Mouse (Mus musculus) MEL (cell line): ENCODE results near the gene Syce2. TPM values are rescaled to one million over a fixed set of nuclear protein-coding genes. Genes with fewer than 3 reads are reported as not detected.

Experiments
- DNase-seq: peaks from one replicate; pipeline ENCODE4 v3.0.0; 2011; ENCODE audit warnings: low read depth, low spot score
- H3K27ac ChIP-seq: 2 replicates; pipeline ENCODE4 v1.5.1; 2012; ENCODE audit warnings: low read depth, mild to moderate bottlenecking, control low read depth, low read length, moderate library complexity; ENCODE audit not compliant: control insufficient read depth
- H3K27me3 ChIP-seq, 2 experiments: fragments of 150-350 bp in 1 of 2; sonication (generic) in 1 of 2; 2 replicates each; pipeline ENCODE4 v1.6.1; 2012; ENCODE audit warnings: low read length in 2 of 2, mild to moderate bottlenecking in 2 of 2, improper control_type of control experiment in 1 of 2, moderate library complexity in 1 of 2; ENCODE audit not compliant: insufficient read depth in 2 of 2, control insufficient read depth in 1 of 2
- H3K36me3 ChIP-seq, 2 experiments: 2 replicates each; pipeline ENCODE4 v1.6.1; 2012 to 2014; ENCODE audit warnings: low read length in 2 of 2, improper control_type of control experiment in 1 of 2, inconsistent platforms in 1 of 2, mild to moderate bottlenecking in 1 of 2; ENCODE audit not compliant: insufficient read depth in 2 of 2, control insufficient read depth in 1 of 2
- H3K4me1 ChIP-seq, 2 experiments: fragments of 150-350 bp in 1 of 2; sonication (generic) in 1 of 2; 2 replicates each; pipeline ENCODE4 v1.6.1; 2012; ENCODE audit warnings: low read length in 2 of 2, improper control_type of control experiment in 1 of 2, mild to moderate bottlenecking in 1 of 2; ENCODE audit not compliant: insufficient read depth in 2 of 2, control insufficient read depth in 1 of 2
- H3K4me3 ChIP-seq, 2 experiments: fragments of 150-350 bp in 1 of 2; sonication (generic) in 1 of 2; 2 replicates each; pipeline ENCODE4 v1.5.1; 2012; ENCODE audit warnings: low read depth in 2 of 2, low read length in 2 of 2, mild to moderate bottlenecking in 2 of 2, moderate library complexity in 2 of 2, control low read depth in 1 of 2, improper control_type of control experiment in 1 of 2; ENCODE audit not compliant: control insufficient read depth in 1 of 2, insufficient read depth in 1 of 2
- H3K79me2 ChIP-seq: 2 replicates; pipeline ENCODE4 v1.6.1; 2012; ENCODE audit warnings: mild to moderate bottlenecking, low read length, moderate library complexity; ENCODE audit not compliant: control insufficient read depth, poor library complexity, insufficient read depth
- H3K9ac ChIP-seq: 2 replicates; pipeline ENCODE4 v1.6.1; 2012; ENCODE audit warnings: low read depth, mild to moderate bottlenecking, control low read depth, low read length, moderate library complexity; ENCODE audit not compliant: control insufficient read depth, poor library complexity, severe bottlenecking
- H3K9me3 ChIP-seq: fragments of 150-350 bp; sonication (generic); replicated peaks from 2 replicates; pipeline ENCODE4 v1.6.1; 2012; ENCODE audit warnings: mild to moderate bottlenecking, low read length, improper control_type of control experiment, moderate library complexity; ENCODE audit not compliant: insufficient read depth
- CHD1 ChIP-seq: IDR thresholded peaks from 2 replicates; pipeline ENCODE4 v1.6.1; 2012; ENCODE audit warnings: low read depth, mild to moderate bottlenecking, inconsistent platforms, low read length, improper control_type of control experiment
- CHD2 ChIP-seq: IDR thresholded peaks from 2 replicates; pipeline ENCODE4 v1.6.1; 2011; ENCODE audit warnings: low read length, improper control_type of control experiment
- CTCF ChIP-seq, 3 experiments: IDR thresholded peaks in 2 of 3; conservative IDR thresholded peaks in 1 of 3; 2 replicates each; pipeline ENCODE4 v1.5.1; 2011 to 2012; ENCODE audit warnings: low read length in 3 of 3, low read depth in 2 of 3, mild to moderate bottlenecking in 2 of 3, improper control_type of control experiment in 1 of 3, inconsistent platforms in 1 of 3, mixed read lengths in 1 of 3, moderate library complexity in 1 of 3; ENCODE audit not compliant: control insufficient read depth in 1 of 3, insufficient read depth in 1 of 3, poor library complexity in 1 of 3, severe bottlenecking in 1 of 3
- E2F4 ChIP-seq: IDR thresholded peaks from 2 replicates; pipeline ENCODE4 v1.6.1; 2011; ENCODE audit warnings: low read depth, low read length, improper control_type of control experiment, borderline replicate concordance
- ELF1 ChIP-seq: IDR thresholded peaks from 2 replicates; pipeline ENCODE4 v1.6.1; 2014; ENCODE audit warnings: low read depth, mild to moderate bottlenecking, inconsistent platforms, low read length, improper control_type of control experiment, moderate library complexity
- EP300 ChIP-seq, 2 experiments: IDR thresholded peaks; 2 replicates each; pipeline ENCODE4 v1.6.1; 2011; ENCODE audit warnings: improper control_type of control experiment in 2 of 2, low read length in 2 of 2, low read depth in 1 of 2, mild to moderate bottlenecking in 1 of 2
- ETS1 ChIP-seq: IDR thresholded peaks from 2 replicates; pipeline ENCODE4 v1.6.1; 2012; ENCODE audit warnings: low read depth, mild to moderate bottlenecking, inconsistent platforms, low read length, improper control_type of control experiment, moderate library complexity
- GABPA ChIP-seq: IDR thresholded peaks from 2 replicates; pipeline ENCODE4 v1.6.1; 2012; ENCODE audit warnings: low read depth, mild to moderate bottlenecking, inconsistent platforms, low read length, improper control_type of control experiment, moderate library complexity
- GATA1 ChIP-seq: IDR thresholded peaks from 2 replicates; pipeline ENCODE4 v1.6.1; 2011; ENCODE audit warnings: low read depth, low read length, improper control_type of control experiment
- JUND ChIP-seq: IDR thresholded peaks from 2 replicates; pipeline ENCODE4 v1.6.1; 2011; ENCODE audit warnings: low read depth, mild to moderate bottlenecking, improper control_type of control experiment, low read length
- KAT2A ChIP-seq: conservative IDR thresholded peaks from 2 replicates; pipeline ENCODE4 v1.6.1; 2012; ENCODE audit warnings: low read depth, low read length, improper control_type of control experiment, inconsistent platforms
- MAFK ChIP-seq: IDR thresholded peaks from 2 replicates; pipeline ENCODE4 v1.6.1; 2011; ENCODE audit warnings: low read depth, mild to moderate bottlenecking, low read length, improper control_type of control experiment, borderline replicate concordance
- MAZ ChIP-seq: IDR thresholded peaks from 2 replicates; pipeline ENCODE4 v1.6.1; 2012; ENCODE audit warnings: low read depth, mild to moderate bottlenecking, inconsistent platforms, low read length, improper control_type of control experiment
- MEF2A ChIP-seq: IDR thresholded peaks from 2 replicates; pipeline ENCODE4 v1.6.1; 2014; ENCODE audit warnings: low read depth, mild to moderate bottlenecking, inconsistent platforms, low read length, improper control_type of control experiment; ENCODE audit not compliant: poor library complexity, insufficient replicate concordance, severe bottlenecking; ENCODE audit errors: extremely low read depth
- MYB ChIP-seq: IDR thresholded peaks from 2 replicates; pipeline ENCODE4 v1.6.1; 2011; ENCODE audit warnings: mild to moderate bottlenecking, low read depth, low read length, improper control_type of control experiment
- NELFE ChIP-seq: IDR thresholded peaks from 2 replicates; pipeline ENCODE4 v1.6.1; 2011; ENCODE audit warnings: low read depth, low read length, improper control_type of control experiment
- POLR2A ChIP-seq, 2 experiments: IDR thresholded peaks; 2 replicates each; pipeline ENCODE4 v1.6.1; 2011 to 2012; ENCODE audit warnings: low read length in 2 of 2, mild to moderate bottlenecking in 2 of 2, control low read depth in 1 of 2, improper control_type of control experiment in 1 of 2, low read depth in 1 of 2, moderate library complexity in 1 of 2; ENCODE audit not compliant: control insufficient read depth in 1 of 2, insufficient read depth in 1 of 2, poor library complexity in 1 of 2
- POLR2AphosphoS2 ChIP-seq: IDR thresholded peaks from 2 replicates; pipeline ENCODE4 v1.6.1; 2011; ENCODE audit warnings: low read length, improper control_type of control experiment
- RAD21 ChIP-seq: IDR thresholded peaks from 2 replicates; pipeline ENCODE4 v1.6.1; 2011; ENCODE audit warnings: mild to moderate bottlenecking, low read depth, low read length, improper control_type of control experiment
- SIN3A ChIP-seq: IDR thresholded peaks from 2 replicates; pipeline ENCODE4 v1.6.1; 2012; ENCODE audit warnings: low read length, improper control_type of control experiment, inconsistent platforms
- SMC3 ChIP-seq: IDR thresholded peaks from 2 replicates; pipeline ENCODE4 v1.6.1; 2011; ENCODE audit warnings: low read depth, low read length, improper control_type of control experiment
- TAL1 ChIP-seq: IDR thresholded peaks from 2 replicates; pipeline ENCODE4 v1.6.1; 2012; ENCODE audit warnings: mild to moderate bottlenecking, inconsistent platforms, low read length, moderate library complexity, mixed read lengths
- TBP ChIP-seq: IDR thresholded peaks from 2 replicates; pipeline ENCODE4 v1.8.0; 2011; ENCODE audit warnings: low read depth, low read length, improper control_type of control experiment
- TCF12 ChIP-seq: IDR thresholded peaks from 2 replicates; pipeline ENCODE4 v1.6.1; 2014; ENCODE audit warnings: low read depth, mild to moderate bottlenecking, inconsistent platforms, low read length, improper control_type of control experiment, moderate library complexity
- UBTF ChIP-seq: IDR thresholded peaks from 2 replicates; pipeline ENCODE4 v1.6.1; 2012; ENCODE audit warnings: low read depth, mild to moderate bottlenecking, inconsistent platforms, low read length, improper control_type of control experiment, moderate library complexity, borderline replicate concordance; ENCODE audit not compliant: insufficient read depth
- ZKSCAN1 ChIP-seq: IDR thresholded peaks from 2 replicates; pipeline ENCODE4 v1.6.1; 2012; ENCODE audit warnings: low read depth, mild to moderate bottlenecking, inconsistent platforms, low read length, improper control_type of control experiment, moderate library complexity
- ZMIZ1 ChIP-seq: IDR thresholded peaks from 2 replicates; pipeline ENCODE4 v1.6.1; 2012; ENCODE audit warnings: low read depth, mild to moderate bottlenecking, inconsistent platforms, low read length, improper control_type of control experiment, moderate library complexity
- ZNF384 ChIP-seq: IDR thresholded peaks from 2 replicates; pipeline ENCODE4 v1.6.1; 2012; ENCODE audit warnings: low read depth, mild to moderate bottlenecking, inconsistent platforms, low read length, improper control_type of control experiment
- polyA plus RNA-seq, 2 experiments: library from polyadenylated mRNA; stranded (reverse) in 1 of 2; unstranded in 1 of 2; fragments of >175 nt in 1 of 2; fragments of >200 nt in 1 of 2; gene quantifications; 2 replicates each; pipeline versions ENCODE4 v1.2.1 to v1.2.4; 2012; ENCODE audit warnings: low replicate concordance in 2 of 2, low read depth in 1 of 2; ENCODE audit not compliant: insufficient read length in 2 of 2, insufficient read depth in 1 of 2, missing spikeins in 1 of 2
- total RNA-seq: library from RNA; depleted of rRNA; stranded (reverse); fragments of 300-350 nt; gene quantifications from 2 replicates; pipeline ENCODE4 v1.2.3, GENCODE M21; 2012

Syce2 gene
- total and polyA plus RNA-seq, 3 experiments, result 75.5 to 115 TPM; not detected in 1

GRCm38 (mm10) chr8:84893709-84894134 is 21.8 kb downstream of the Syce2 start, which contains the start of gene Gcdh (continued):
- no peak for TF ChIP-seq GATA1
- TF ChIP-seq JUND, result no peak
- TF ChIP-seq ZKSCAN1, result no peak

- Histone ChIP-seq H3K4me1 (peaks cover 21 to 39% of the 10 kb centered on the region in 2 experiments), H3K4me3 (peak overlapping the region in 1 of 2 experiments; percentile 25; a peak in 1 of 4 replicates)
Measured at GRCm38 (mm10) chr8:84895963-84896362, 24.1 kb downstream of the Syce2 start.

GRCm38 (mm10) chr8:84901071-84901470 is 29.2 kb downstream of the Syce2 start:
- Histone ChIP-seq H3K4me1 (peaks cover 11 to 34% of the 10 kb centered on the region in 2 experiments), H3K4me3 (peak overlapping the region; percentile 27 to 48), H3K9me3 (no peaks in the 10 kb centered on the region), H3K9ac (peak overlapping the region; percentile 71), H3K79me2 (peaks cover 27% of the 10 kb centered on the region), H3K27me3 (no peaks in the 10 kb centered on the region), H3K27ac (peak overlapping the region; percentile 97), H3K36me3 (peaks cover 9 to 23% of the 10 kb centered on the region in 2 experiments; a peak in 3 of 4 replicates)
- DNase-seq, result peak; percentile 94
- TF ChIP-seq MAZ (peak; percentile 94), GABPA (no peak), EP300 (IDR thresholded peaks at IDR 0.05; ENCODE audit: low read depth in 1 of 2, low read length in 2 of 2) (peak; percentile 97 to 99), MYB (peak; percentile 86), ETS1 (peak; percentile 93), TCF12 (peak; percentile 99), CTCF (IDR thresholded peaks at IDR 0.05 in 2 of 3, conservative IDR thresholded peaks at IDR 0.05 in 1 of 3; ENCODE audit: control insufficient read depth in 1 of 3, insufficient read depth in 1 of 3, low read depth in 2 of 3, low read length in 3 of 3, poor library complexity in 1 of 3, severe bottlenecking in 1 of 3) (no peak), RAD21 (no peak), NELFE (peak; percentile 65), JUND (no peak), UBTF (0 out of 2 replicates have a peak, but pooled peaks have one; percentile 26), ZMIZ1 (peak; percentile 79), CHD2 (peak; percentile 32; the same call in 1 of the 2 replicates), ZNF384 (peak; percentile 79), GATA1 (peak; percentile 96), MEF2A (no peak), SMC3 (0 out of 2 replicates have a peak, but pooled peaks have one; percentile 2), TBP (peak; percentile 48; the same call in 1 of the 2 replicates), TAL1 (peak; percentile 98), KAT2A (no peak), MAFK (peak; percentile 57; the same call in 1 of the 2 replicates), ELF1 (peak; percentile 53; the same call in 1 of the 2 replicates), POLR2A (IDR thresholded peaks at IDR 0.05; ENCODE audit: control insufficient read depth in 1 of 2, insufficient read depth in 1 of 2, low read depth in 1 of 2, low read length in 2 of 2, poor library complexity in 1 of 2) (peak in 1 of 2 experiments; percentile 53; a peak in 1 of 4 replicates)

More at GRCm38 (mm10) chr8:84895963-84896362, 24.1 kb downstream of the Syce2 start:
- peaks cover 0 to 25% of the 10 kb centered on the region in 2 experiments; a peak in 2 of 4 replicates for H3K36me3 ChIP-seq
- H3K27ac ChIP-seq, result peak overlapping the region; percentile 21
- DNase-seq, result peak; percentile 73
- no peaks in the 10 kb centered on the region for H3K9me3 ChIP-seq
- H3K27me3 ChIP-seq, result no peaks in the 10 kb centered on the region
- H3K79me2 ChIP-seq, result peaks cover 4% of the 10 kb centered on the region; the same call in 1 of the 2 replicates
- no peak overlapping the region for H3K9ac ChIP-seq
- TF ChIP-seq E2F4, result no peak
- TF ChIP-seq CTCF (IDR thresholded peaks at IDR 0.05 in 2 of 3, conservative IDR thresholded peaks at IDR 0.05 in 1 of 3; ENCODE audit: control insufficient read depth in 1 of 3, insufficient read depth in 1 of 3, low read depth in 2 of 3, low read length in 3 of 3, poor library complexity in 1 of 3, severe bottlenecking in 1 of 3), result no peak
- peak in 1 of 2 experiments; percentile 14; a peak in 2 of 4 replicates for TF ChIP-seq EP300 (IDR thresholded peaks at IDR 0.05; ENCODE audit: low read depth in 1 of 2, low read length in 2 of 2)
- no peak for TF ChIP-seq GATA1
- no peak for TF ChIP-seq ZNF384
- TF ChIP-seq ETS1, result peak; percentile 46; the same call in 1 of the 2 replicates
- no peak for TF ChIP-seq CHD1
- TF ChIP-seq MYB, result no peak
- no peak for TF ChIP-seq POLR2AphosphoS2
- 0 out of 2 replicates have a peak, but pooled peaks have one; percentile 16 for TF ChIP-seq SIN3A
- no peak for TF ChIP-seq ZKSCAN1
- TF ChIP-seq, all 39 proteins: peak for 3
